18 mouse cellular contexts compared by ENCODE assay signal in genomic region chr1:174656554-174656953, GRCm38 (mm10).
"Had no signal": no experiment of that assay in that cellular context is flagged by ENCODE, and none has a peak within 500 bp of the region (broad histone marks: within the 10 kb centered on the region; RNA-seq: fewer than 3 reads in every experiment).

No protein-coding gene starts in this region.

- ATAC-seq: intestine, embryonic 16.5 days had no signal

- H3K9ac ChIP-seq: liver, embryonic 14.5 days; lung, embryonic 15.5 days had no signal

- H3K4me2 ChIP-seq: liver, embryonic 11.5 days; lung, embryonic 15.5 days had no signal

- H3K27me3 ChIP-seq: lung, embryonic 15.5 days had no signal

- H3K4me1 ChIP-seq: midbrain, embryonic 10.5 days had no signal

- H3K27ac ChIP-seq: kidney, postnatal 0 days; layer of hippocampus, adult 2 months; liver, embryonic 14.5 days; lung, embryonic 15.5 days; midbrain, embryonic 10.5 days; stomach, postnatal 0 days had no signal

- H3K4me3 ChIP-seq: layer of hippocampus, adult 2 months; lung, embryonic 15.5 days; midbrain, embryonic 10.5 days had no signal

- DNase-seq: kidney, adult 2 months; kidney, postnatal 25 days; layer of hippocampus, adult 9-11 months; lung, adult 18-20 months; lung, postnatal 10 days; lung, postnatal 36 days; midbrain, embryonic 14.5 days; thymus, adult 2 months; thymus, postnatal 14 days; thymus, postnatal 4 days had no signal

- H3K9me3 ChIP-seq: lung, embryonic 15.5 days; midbrain, embryonic 10.5 days had no signal

- H3K36me3 ChIP-seq: lung, embryonic 15.5 days; midbrain, embryonic 10.5 days had no signal
